Mouse (Mus musculus): ENCODE measurements around the gene Crispld2.

DNA sequence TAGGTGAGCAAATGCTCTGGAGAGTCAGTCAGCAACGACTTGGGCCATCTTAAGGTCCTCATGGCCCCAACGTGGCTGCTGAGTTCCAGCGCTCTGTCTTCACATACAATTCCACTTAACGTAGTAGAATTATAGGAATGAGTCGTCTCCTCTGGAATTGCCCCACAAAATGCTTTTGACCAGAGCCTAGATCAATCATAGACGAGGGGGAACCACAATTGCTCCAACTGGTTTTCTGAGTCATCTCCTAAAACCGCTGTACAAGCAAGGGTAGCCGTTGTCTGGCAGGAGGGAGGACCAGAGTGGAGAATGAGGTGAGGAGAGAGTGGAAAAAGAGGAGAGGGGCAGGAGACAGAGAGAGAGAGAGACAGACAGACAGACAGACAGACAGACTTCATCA is 23.7 kb downstream of the Crispld2 start:
- TF ChIP-seq CTCF (conservative IDR thresholded peaks at IDR 0.05; ENCODE audit: low read length) (no peak), NANOG (IDR thresholded peaks at IDR 0.05; ENCODE audit: borderline replicate concordance, low read length) (no peak), POU5F1 (IDR thresholded peaks at IDR 0.05; ENCODE audit: borderline replicate concordance, low read length) (no peak)
